Mouse (Mus musculus) cortical plate, adult 2 months (tissue): Measurements from ENCODE around the gene Tmprss9.

Experiments used
- CTCF ChIP-seq: fragments of 200-500 bp; IDR thresholded peaks from 2 replicates; pipeline ENCODE4 v1.5.1; 2011; ENCODE audit warnings: mild to moderate bottlenecking, control low read depth, low read length; ENCODE audit not compliant: insufficient read depth; ENCODE audit errors: extremely low read depth
- POLR2A ChIP-seq: fragments of 200-500 bp; IDR thresholded peaks from 2 replicates; pipeline ENCODE4 v1.6.1; 2011; ENCODE audit warnings: mild to moderate bottlenecking, low read length, control low read depth; ENCODE audit not compliant: insufficient read depth; ENCODE audit errors: extremely low read depth

DNA sequence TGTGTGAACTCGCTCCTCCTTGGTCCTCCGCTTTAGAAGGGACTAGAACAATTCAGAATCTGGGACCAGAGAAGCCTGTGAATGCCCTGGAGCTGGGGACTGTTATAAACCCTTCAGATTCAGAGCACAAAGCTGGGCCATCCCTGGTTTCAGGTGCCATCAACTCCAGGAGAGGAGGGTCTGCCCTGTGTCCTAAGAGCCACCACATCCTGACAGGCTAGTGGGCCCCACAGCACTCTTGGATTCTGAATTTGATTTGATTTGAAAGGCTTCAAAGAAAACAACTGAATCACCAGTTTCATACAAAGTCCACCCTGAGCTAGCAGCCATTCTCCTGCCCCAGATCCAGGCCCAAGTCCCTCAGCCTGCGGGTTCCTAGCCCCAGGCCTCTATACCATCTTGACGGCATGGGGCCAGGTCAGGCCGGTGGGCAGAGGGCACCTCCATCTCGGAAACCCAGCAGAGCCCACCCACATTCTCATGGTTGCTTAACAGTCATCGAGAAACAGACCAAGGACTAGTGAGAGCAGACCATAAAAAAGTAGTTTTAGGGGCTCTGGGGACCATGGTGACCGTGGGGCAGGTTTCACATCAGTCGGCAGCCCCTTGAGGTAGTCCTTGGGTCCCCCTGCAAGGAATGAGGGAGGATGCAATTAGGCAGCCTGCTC lies 30.8 kb downstream of the Tmprss9 start:
- no peak for TF ChIP-seq CTCF
- no peak for TF ChIP-seq POLR2A
